Mouse (Mus musculus) granulocyte monocyte progenitor cell, adult 5-6 weeks (primary cell): ENCODE measurements around the gene Qtrt2. TPM values are rescaled to one million over a fixed set of nuclear protein-coding genes. Genes with fewer than 3 reads are reported as not detected.

Experiments used
- ATAC-seq: replicated peaks from 2 replicates; pipeline ENCODE4 v1.8.0; 2016; ENCODE audit warnings: mild to moderate bottlenecking, moderate TSS enrichment, inconsistent platforms; ENCODE audit not compliant: poor library complexity, severe bottlenecking
- total RNA-seq, 2 experiments: library from RNA; stranded (forward) in 1 of 2; stranded (reverse) in 1 of 2; fragments of 200-712, 200-1000 nt in 1 of 2; fragments of >200 nt in 1 of 2; fragmentation: Nextera tagmentation in 1 of 2; gene quantifications; 2 replicates each; pipeline ENCODE4 v1.2.3; 2014 to 2017

Gene Qtrt2
- total RNA-seq, 2 experiments from 2014 or later: 18.0 to 27.3 TPM

GRCm38 (mm10) chr16:43831957-43832356 lies 94.7 kb downstream of the Qtrt2 start:
- ATAC-seq: peak; percentile 79

- ATAC-seq: no peak
Measured at GRCm38 (mm10) chr16:43827492-43827891, 99.1 kb downstream of the Qtrt2 start.

- no peak for ATAC-seq
Measured at GRCm38 (mm10) chr16:43818404-43818803, 108.2 kb downstream of the Qtrt2 start.

GRCm38 (mm10) chr16:43816321-43816720 lies 110.3 kb downstream of the Qtrt2 start:
- ATAC-seq: no peak

DNA sequence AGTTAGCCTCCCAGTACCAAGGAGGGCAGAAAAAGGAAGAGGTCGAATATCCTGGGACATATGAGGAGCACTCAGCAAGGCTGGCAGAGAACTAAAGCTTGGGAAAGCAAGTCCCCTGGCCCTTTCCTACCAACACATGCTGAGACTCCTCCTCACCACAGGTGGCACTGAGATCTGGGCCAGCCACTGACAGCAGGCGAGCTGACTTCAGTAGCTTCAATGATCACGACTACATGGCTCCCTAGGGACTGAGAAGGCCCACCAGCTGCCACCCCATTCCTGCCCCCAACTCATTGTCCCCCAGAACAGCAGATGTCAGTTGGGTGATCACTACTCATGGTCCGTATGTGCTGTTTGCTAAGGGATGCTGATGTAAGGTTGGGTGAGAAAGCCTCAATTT lies 112.0 kb downstream of the Qtrt2 start:
- ATAC-seq: no peak

Other genes starting within 250 kb of the Qtrt2 start
- gene Drd3, start 172.8 kb downstream of the Qtrt2 start, total RNA-seq (2014; fragmentation: Nextera tagmentation): not detected in 2 replicates
- gene Drd3, start 172.8 kb downstream of the Qtrt2 start, total RNA-seq (2017): not detected in 2 replicates
- 5.5 and 12.8 TPM in 2 replicates for gene Ccdc191, start 37.0 kb downstream of the Qtrt2 start, total RNA-seq (2014; fragmentation: Nextera tagmentation)
- 17.7 and 18.2 TPM in 2 replicates for gene Ccdc191, start 37.0 kb downstream of the Qtrt2 start, total RNA-seq (2017)
- gene Zdhhc23, start 53.0 kb upstream of the Qtrt2 start, total RNA-seq (2014; fragmentation: Nextera tagmentation): 0.60 and 1.4 TPM in 2 replicates
- gene Zdhhc23, start 53.0 kb upstream of the Qtrt2 start, total RNA-seq (2017): 0.52 and 0.78 TPM in 2 replicates
- gene Gramd1c, start 136.5 kb upstream of the Qtrt2 start, total RNA-seq (2014; fragmentation: Nextera tagmentation): 1.3 and 2.6 TPM in 2 replicates
- gene Gramd1c, start 136.5 kb upstream of the Qtrt2 start, total RNA-seq (2017): 1.2 and 2.1 TPM in 2 replicates
- gene Atp6v1a, start 212.9 kb upstream of the Qtrt2 start, total RNA-seq (2014; fragmentation: Nextera tagmentation): 34.9 and 41.3 TPM in 2 replicates
- 66.0 and 90.2 TPM in 2 replicates for gene Atp6v1a, start 212.9 kb upstream of the Qtrt2 start, total RNA-seq (2017)
- gene Naa50, start 213.0 kb upstream of the Qtrt2 start, total RNA-seq (2014; fragmentation: Nextera tagmentation): 91.4 and 104 TPM in 2 replicates
- gene Naa50, start 213.0 kb upstream of the Qtrt2 start, total RNA-seq (2017): 121 and 139 TPM in 2 replicates
- gene Usf3, start 246.4 kb upstream of the Qtrt2 start, total RNA-seq (2014; fragmentation: Nextera tagmentation): 19.0 and 21.3 TPM in 2 replicates
- gene Usf3, start 246.4 kb upstream of the Qtrt2 start, total RNA-seq (2017): 9.1 and 10.2 TPM in 2 replicates